Mouse (Mus musculus) urinary bladder, adult 2 months (tissue): Measurements from ENCODE around the gene Pdzd8. TPM values are rescaled to one million over a fixed set of nuclear protein-coding genes. Genes with fewer than 3 reads are reported as not detected.

ENCODE experiments used
- DNase-seq: peaks from one replicate; pipeline ENCODE4 v3.0.0; 2022; ENCODE audit warnings: low spot score
- polyA plus RNA-seq: library from polyadenylated mRNA; depleted of rRNA; stranded (reverse); fragments of >200 nt; gene quantifications from 2 replicates; pipeline ENCODE4 v1.2.3, GENCODE M21; 2012; rRNA removed

The Pdzd8 gene
- polyA plus RNA-seq, result 10.1 and 13.0 TPM in 2 replicates

- peak; percentile 92 for DNase-seq
Measured at GRCm38 (mm10) chr19:59345658-59346283, at the start of gene Pdzd8. Pdzd8 (minus strand) TSS chr19:59345780.

- DNase-seq, result no peak
Measured at GRCm38 (mm10) chr19:59393777-59394441, 48.3 kb upstream of the Pdzd8 start.

GRCm38 (mm10) chr19:59388847-59389606 is 43.4 kb upstream of the Pdzd8 start:
- no peak for DNase-seq

- DNase-seq, result no peak
Measured at GRCm38 (mm10) chr19:59388399-59388798, 42.8 kb upstream of the Pdzd8 start.

- DNase-seq, result no peak
Measured at GRCm38 (mm10) chr19:59387178-59387577, 41.6 kb upstream of the Pdzd8 start.

GRCm38 (mm10) chr19:59384582-59385495 is 39.3 kb upstream of the Pdzd8 start:
- no peak for DNase-seq

- no peak for DNase-seq
Measured at GRCm38 (mm10) chr19:59382416-59382917, 36.9 kb upstream of the Pdzd8 start.

- DNase-seq, result no peak
Measured at GRCm38 (mm10) chr19:59379995-59380394, 34.4 kb upstream of the Pdzd8 start.

GRCm38 (mm10) chr19:59376481-59376880 is 30.9 kb upstream of the Pdzd8 start:
- DNase-seq, result no peak

- no peak for DNase-seq
Measured at GRCm38 (mm10) chr19:59374940-59375339, 29.4 kb upstream of the Pdzd8 start.

GRCm38 (mm10) chr19:59372928-59373327 is 27.3 kb upstream of the Pdzd8 start:
- DNase-seq, result no peak

GRCm38 (mm10) chr19:59371016-59371415 is 25.4 kb upstream of the Pdzd8 start:
- no peak for DNase-seq

GRCm38 (mm10) chr19:59367892-59368291 is 22.3 kb upstream of the Pdzd8 start:
- DNase-seq, result no peak

GRCm38 (mm10) chr19:59366724-59367123 is 21.1 kb upstream of the Pdzd8 start:
- no peak for DNase-seq

- no peak for DNase-seq
Measured at GRCm38 (mm10) chr19:59363666-59364065, 18.1 kb upstream of the Pdzd8 start.

GRCm38 (mm10) chr19:59362646-59363045 is 17.1 kb upstream of the Pdzd8 start:
- DNase-seq, result no peak

- DNase-seq, result no peak
Measured at GRCm38 (mm10) chr19:59360486-59360896, 14.9 kb upstream of the Pdzd8 start.

GRCm38 (mm10) chr19:59359202-59359601 is 13.6 kb upstream of the Pdzd8 start:
- no peak for DNase-seq

GRCm38 (mm10) chr19:59357878-59358277 is 12.3 kb upstream of the Pdzd8 start:
- DNase-seq, result no peak

GRCm38 (mm10) chr19:59356843-59357595 is 11.4 kb upstream of the Pdzd8 start:
- no peak for DNase-seq

- no peak for DNase-seq
Measured at GRCm38 (mm10) chr19:59356388-59356787, 10.8 kb upstream of the Pdzd8 start.
